Mouse (Mus musculus): ENCODE measurements around the gene Grm5.

GRCm38 (mm10) chr7:88056438-88056837, 472.5 kb downstream of the Grm5 start:
- no peak for TF ChIP-seq CTCF (IDR thresholded peaks at IDR 0.05; ENCODE audit: borderline replicate concordance, control insufficient read depth, extremely low read depth, insufficient read depth, low read length, poor library complexity)
- TF ChIP-seq POLR2A (IDR thresholded peaks at IDR 0.05; ENCODE audit: control insufficient read depth, extremely low read depth, insufficient read depth, low read length, poor library complexity), result no peak

All from thymus, adult 2 months (tissue).